Mouse (Mus musculus) kidney, embryonic 14.5 days (tissue): Measurements from ENCODE around the gene Foxp1. TPM values are rescaled to one million over a fixed set of nuclear protein-coding genes. Genes with fewer than 3 reads are reported as not detected.

Source experiments
- ATAC-seq: fragments of 200-750 bp; cut with Nextera tagmentation; 2 replicates; pipeline ENCODE4 v1.8.0; 2017; ENCODE audit warnings: moderate number of reproducible peaks, mild to moderate bottlenecking, moderate TSS enrichment, moderate library complexity; ENCODE audit not compliant: low FRiP score, low TSS enrichment
- H3K27ac ChIP-seq: fragments of 300-500 bp; sonication (generic); 2 replicates; pipeline ENCODE4 v1.5.1; 2014; ENCODE audit warnings: low read depth, mild to moderate bottlenecking, low read length, moderate library complexity, mixed read lengths
- H3K27me3 ChIP-seq: fragments of 300-500 bp; sonication (generic); 2 replicates; pipeline ENCODE4 v1.6.1; 2014; ENCODE audit warnings: mild to moderate bottlenecking, low read length; ENCODE audit not compliant: control insufficient read depth, insufficient read depth
- H3K36me3 ChIP-seq: fragments of 300-500 bp; sonication (generic); 2 replicates; pipeline ENCODE4 v1.6.1; 2014; ENCODE audit warnings: low read length, mixed read lengths; ENCODE audit not compliant: control insufficient read depth, insufficient read depth
- H3K4me1 ChIP-seq: fragments of 300-500 bp; sonication (generic); 2 replicates; pipeline ENCODE4 v1.6.1; 2014; ENCODE audit warnings: low read length, mixed read lengths; ENCODE audit not compliant: control insufficient read depth, insufficient read depth
- H3K4me2 ChIP-seq: fragments of 300-500 bp; sonication (generic); replicated peaks from 2 replicates; pipeline ENCODE4 v1.6.1; 2014; ENCODE audit warnings: low read depth, mild to moderate bottlenecking, low read length
- H3K4me3 ChIP-seq: fragments of 300-500 bp; sonication (generic); 2 replicates; pipeline ENCODE4 v1.5.1; 2014; ENCODE audit warnings: mild to moderate bottlenecking, low read length
- H3K9ac ChIP-seq: fragments of 300-500 bp; sonication (generic); 2 replicates; pipeline ENCODE4 v1.6.1; 2014; ENCODE audit warnings: low read depth, mild to moderate bottlenecking, low read length, moderate library complexity
- H3K9me3 ChIP-seq: fragments of 300-500 bp; sonication (generic); 2 replicates; pipeline ENCODE4 v1.6.1; 2016; ENCODE audit warnings: low read length; ENCODE audit not compliant: control insufficient read depth
- WGBS: fragments of 180-500 bp; shearing (Covaris S2); extraction: QIAGEN DNeasy Blood & Tissue Kit; methylation state at CpG from one replicate; pipeline ENCODE4 v1.1.7; 2014; 5-methylcytosine and 5-hydroxymethylcytosine counted together
- polyA plus RNA-seq: library from polyadenylated mRNA; unstranded; fragments of >200 nt; fragmentation: Nextera tagmentation; extraction: Ambion mirVana; gene quantifications from 2 replicates; pipeline ENCODE4 v1.2.1, GENCODE M21; 2014

The Foxp1 gene
- polyA plus RNA-seq, 1 experiment from 2014 or later = 67.4 TPM

DNA sequence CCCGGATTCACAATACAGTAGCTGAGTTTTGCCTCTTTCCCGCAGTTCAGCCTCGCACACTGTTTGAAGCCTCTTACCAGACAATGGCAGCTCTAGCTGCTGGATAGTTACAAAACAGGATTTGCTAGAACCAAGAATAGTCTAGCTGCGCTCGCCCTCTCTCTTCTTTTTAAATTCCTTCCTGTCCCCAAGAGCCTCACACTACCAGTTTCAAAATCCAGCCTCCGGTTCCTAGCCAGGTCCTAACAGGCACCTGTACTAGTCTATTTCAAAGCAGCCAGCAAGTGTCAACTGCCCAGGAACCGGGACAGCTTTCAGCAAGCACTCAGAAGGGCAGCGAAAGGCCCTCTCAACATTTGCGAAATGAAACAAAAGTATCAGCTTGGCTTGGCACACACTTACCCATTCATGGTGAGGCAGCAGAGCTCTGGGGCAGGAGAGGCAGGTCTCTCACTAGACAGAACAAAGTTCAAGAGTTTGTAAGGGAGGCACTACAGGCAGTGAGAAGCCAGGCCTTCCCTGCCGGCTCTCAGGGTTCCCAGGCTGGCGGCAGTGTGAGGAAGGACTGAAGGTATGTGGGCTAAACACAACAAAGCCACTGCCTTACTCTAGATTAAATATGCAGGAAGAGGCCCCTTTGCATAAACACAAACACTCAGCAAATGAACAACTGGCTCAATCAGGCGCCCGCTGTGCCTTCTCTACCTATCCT is 256.4 kb downstream of the Foxp1 start:
- Histone ChIP-seq H3K4me1 (peaks cover 42% of the 10 kb centered on the region), H3K27ac (no peak overlapping the region), H3K27me3 (no peaks in the 10 kb centered on the region), H3K9ac (peak overlapping the region; percentile 34; the same call in 1 of the 2 replicates), H3K4me3 (no peak overlapping the region), H3K9me3 (no peaks in the 10 kb centered on the region), H3K36me3 (no peaks in the 10 kb centered on the region), H3K4me2 (peak overlapping the region; percentile 17; the same call in 1 of the 2 replicates)
- ATAC-seq = no peak
- 39% methylated on average over 13 of the region's 13 CpGs for WGBS

GRCm38 (mm10) chr6:99265173-99265572 is 257.3 kb downstream of the Foxp1 start:
- Histone ChIP-seq H3K9me3 (no peaks in the 10 kb centered on the region), H3K4me2 (no peak overlapping the region), H3K27ac (no peak overlapping the region), H3K4me1 (peaks cover 42% of the 10 kb centered on the region), H3K36me3 (no peaks in the 10 kb centered on the region), H3K27me3 (no peaks in the 10 kb centered on the region), H3K4me3 (no peak overlapping the region), H3K9ac (no peak overlapping the region)
- ATAC-seq = no peak
- 47% methylated on average over 4 of the region's 4 CpGs for WGBS

DNA sequence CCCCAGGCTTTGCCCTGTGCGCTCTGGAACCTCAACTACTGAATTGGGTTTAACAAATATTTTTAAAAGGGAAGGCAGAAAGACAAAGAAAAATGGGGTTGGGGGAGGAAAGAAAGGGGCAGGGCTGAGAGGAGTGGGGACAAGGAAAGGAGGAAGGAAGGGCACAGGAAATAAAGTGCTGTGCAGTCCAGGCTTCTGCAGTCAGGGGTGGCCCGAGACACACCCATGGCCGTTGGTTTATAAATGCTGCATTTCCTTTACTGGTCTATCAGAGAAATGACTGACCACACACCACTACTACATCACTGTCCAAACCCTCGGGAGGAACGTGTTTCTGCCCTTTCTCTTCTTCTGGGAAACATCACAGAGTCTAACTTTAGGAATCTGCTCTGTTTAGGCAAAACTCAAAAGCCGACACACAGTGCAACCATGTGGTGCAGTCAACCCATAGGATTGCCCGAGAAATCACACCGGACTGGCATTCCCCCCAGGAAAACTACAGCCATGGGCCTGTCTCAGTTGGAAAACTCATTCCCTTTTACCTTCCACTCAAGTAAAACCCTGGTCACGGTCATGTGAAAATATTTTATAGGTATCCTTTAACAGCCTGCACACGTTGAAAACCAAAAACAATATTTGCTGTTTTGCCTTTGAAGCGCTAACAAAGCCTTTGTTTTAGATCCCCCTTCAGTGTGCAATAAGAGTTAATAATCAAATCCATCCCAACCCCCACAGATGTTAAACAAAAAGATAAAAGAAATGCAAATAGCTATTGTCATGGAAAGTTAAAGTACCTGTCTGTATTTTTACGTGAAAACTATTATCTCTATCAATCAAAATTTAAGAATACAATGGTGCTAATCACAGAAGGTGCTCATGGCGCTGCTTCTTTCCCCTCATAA is 258.1 kb downstream of the Foxp1 start:
- H3K4me3 ChIP-seq = no peak overlapping the region
- no peak overlapping the region for H3K4me2 ChIP-seq
- 0 out of 2 replicates have a peak overlapping the region, but pooled peaks have one; percentile 4 for H3K9ac ChIP-seq
- no peaks in the 10 kb centered on the region for H3K9me3 ChIP-seq
- WGBS = 33% methylated on average over 13 of the region's 13 CpGs
- H3K4me1 ChIP-seq = peaks cover 42% of the 10 kb centered on the region
- ATAC-seq = no peak
- H3K36me3 ChIP-seq = no peaks in the 10 kb centered on the region
- H3K27ac ChIP-seq = no peak overlapping the region
- H3K27me3 ChIP-seq = no peaks in the 10 kb centered on the region

DNA sequence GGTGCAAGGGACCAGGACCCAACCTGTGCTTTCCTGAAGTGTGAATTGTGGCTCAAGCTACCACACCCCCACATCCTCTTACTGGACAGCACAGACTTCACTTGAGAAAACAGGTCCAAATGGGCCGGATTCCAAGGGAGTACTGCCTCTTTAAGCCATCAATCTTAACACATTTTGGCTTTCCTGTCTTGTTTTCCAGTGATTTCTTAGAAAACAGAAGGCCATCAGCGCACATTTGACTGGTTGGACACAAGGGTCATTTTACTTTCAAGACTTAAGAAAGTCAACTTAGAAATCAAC is 258.7 kb downstream of the Foxp1 start:
- Histone ChIP-seq H3K4me1 (peaks cover 42% of the 10 kb centered on the region), H3K36me3 (no peaks in the 10 kb centered on the region), H3K27ac (no peak overlapping the region), H3K27me3 (no peaks in the 10 kb centered on the region), H3K4me2 (no peak overlapping the region), H3K9me3 (no peaks in the 10 kb centered on the region), H3K4me3 (no peak overlapping the region), H3K9ac (no peak overlapping the region)
- 32% methylated on average over 2 of the region's 2 CpGs for WGBS
- no peak for ATAC-seq

GRCm38 (mm10) chr6:99263061-99263885 is 259.2 kb downstream of the Foxp1 start:
- H3K27me3 ChIP-seq = no peaks in the 10 kb centered on the region
- H3K9ac ChIP-seq = no peak overlapping the region
- no peaks in the 10 kb centered on the region for H3K36me3 ChIP-seq
- no peak overlapping the region for H3K4me3 ChIP-seq
- ATAC-seq = no peak
- H3K4me2 ChIP-seq = no peak overlapping the region
- H3K27ac ChIP-seq = no peak overlapping the region
- 11% methylated on average over 12 of the region's 12 CpGs for WGBS
- H3K9me3 ChIP-seq = no peaks in the 10 kb centered on the region
- peaks cover 42% of the 10 kb centered on the region for H3K4me1 ChIP-seq

DNA sequence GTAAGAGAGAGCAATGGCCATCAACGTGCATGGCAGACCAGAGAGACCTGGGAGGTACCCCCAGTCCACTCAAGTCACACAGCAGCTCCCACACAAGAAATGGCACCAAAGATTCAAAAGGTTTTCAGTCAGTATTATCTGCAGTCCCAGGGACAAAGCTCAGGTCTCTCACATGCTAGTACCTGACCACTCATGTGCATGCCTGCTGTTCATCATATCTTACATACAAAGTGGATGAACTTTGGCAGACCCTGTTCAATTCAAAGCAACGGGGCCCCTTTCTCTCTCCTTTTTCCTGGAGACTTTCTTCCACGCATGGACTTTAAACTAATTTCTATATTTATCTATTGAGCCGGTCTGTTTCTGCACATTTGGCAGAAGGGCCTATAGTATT is 260.8 kb downstream of the Foxp1 start:
- Histone ChIP-seq H3K9me3 (no peaks in the 10 kb centered on the region), H3K4me1 (peaks cover 40% of the 10 kb centered on the region), H3K27ac (no peak overlapping the region), H3K4me2 (no peak overlapping the region), H3K4me3 (no peak overlapping the region), H3K36me3 (no peaks in the 10 kb centered on the region), H3K9ac (no peak overlapping the region), H3K27me3 (no peaks in the 10 kb centered on the region)
- no peak for ATAC-seq
- WGBS = 70% methylated on average over 4 of the region's 4 CpGs

DNA sequence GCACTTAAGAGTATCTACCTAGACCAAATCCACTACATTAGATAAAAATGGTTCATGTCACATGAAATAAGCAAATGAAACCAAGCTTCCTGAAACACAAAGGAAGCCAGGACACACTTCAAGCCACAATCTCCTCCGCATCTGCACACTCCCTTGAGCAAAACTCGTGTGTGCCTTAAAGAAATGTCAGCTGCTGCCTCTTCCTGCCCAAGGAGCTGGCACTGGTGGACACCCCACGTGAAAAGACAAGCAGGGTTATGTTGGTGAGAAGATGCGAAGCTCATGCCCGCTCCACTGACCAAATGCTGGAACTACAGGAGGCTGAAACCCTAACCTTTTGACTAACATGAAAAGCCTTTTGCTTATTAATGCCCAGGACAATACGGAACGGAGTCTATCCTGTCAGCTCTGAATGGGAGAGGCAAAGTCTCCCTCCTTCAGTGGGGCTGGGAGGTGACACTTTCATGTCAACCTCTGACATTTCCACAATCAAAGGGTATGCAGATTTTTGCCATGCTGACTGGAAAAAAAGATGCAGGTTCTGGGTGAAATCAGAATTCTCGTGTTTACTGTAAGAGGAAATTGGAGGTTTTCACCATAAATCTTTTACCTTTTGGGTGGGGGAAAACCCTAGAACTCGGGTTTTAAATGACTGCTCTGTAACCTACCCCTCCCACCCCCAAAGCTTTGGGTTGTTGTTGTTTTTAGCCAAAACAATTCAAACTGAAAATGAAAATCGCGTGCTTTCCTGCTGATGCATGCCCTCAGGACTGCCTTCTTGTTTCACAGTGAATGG is 261.4 kb downstream of the Foxp1 start:
- Histone ChIP-seq H3K9ac (no peak overlapping the region), H3K36me3 (no peaks in the 10 kb centered on the region), H3K27ac (no peak overlapping the region), H3K4me1 (peaks cover 34% of the 10 kb centered on the region), H3K9me3 (no peaks in the 10 kb centered on the region), H3K4me3 (no peak overlapping the region), H3K27me3 (no peaks in the 10 kb centered on the region), H3K4me2 (no peak overlapping the region)
- ATAC-seq = no peak
- whole genome bisulfite sequencing = 57% methylated on average over 11 of the region's 11 CpGs

GRCm38 (mm10) chr6:99258346-99258745 is 264.2 kb downstream of the Foxp1 start:
- Histone ChIP-seq H3K4me3 (no peak overlapping the region), H3K27ac (no peak overlapping the region), H3K9me3 (no peaks in the 10 kb centered on the region), H3K4me1 (peaks cover 8% of the 10 kb centered on the region), H3K4me2 (no peak overlapping the region), H3K9ac (no peak overlapping the region), H3K36me3 (no peaks in the 10 kb centered on the region), H3K27me3 (no peaks in the 10 kb centered on the region)
- WGBS = 44% methylated on average over 5 of the region's 5 CpGs
- no peak for ATAC-seq
